Mouse (Mus musculus) hindbrain, embryonic 14.5 days (tissue): Measurements from ENCODE around the gene Lias. TPM values are rescaled to one million over a fixed set of nuclear protein-coding genes. Genes with fewer than 3 reads are reported as not detected.

ENCODE experiments used
- polyA plus RNA-seq: library from polyadenylated mRNA; unstranded; fragments of >200 nt; fragmentation: Nextera tagmentation; extraction: Ambion mirVana; gene quantifications from 2 replicates; pipeline ENCODE4 v1.2.1, GENCODE M21; 2014

The Lias gene
- polyA plus RNA-seq, 1 experiment from 2014 or later, result 55.6 TPM

Other genes with a start within 250 kb of the Lias start
- 14.5 and 15.7 TPM in 2 replicates for gene Wdr19, start 191.8 kb upstream of the Lias start, polyA plus RNA-seq
- 33.4 and 37.4 TPM in 2 replicates for gene Rfc1, start 55.8 kb upstream of the Lias start, polyA plus RNA-seq
- gene Klb, start 43.2 kb upstream of the Lias start, polyA plus RNA-seq, result 0.09 and 0.16 TPM in 2 replicates
- 592 and 691 TPM in 2 replicates for gene Rpl9, start 53 bp upstream of the Lias start, polyA plus RNA-seq
- gene Ugdh, start 44.5 kb downstream of the Lias start, polyA plus RNA-seq, result 40.2 and 46.5 TPM in 2 replicates
- gene Gm43552, start 101.3 kb downstream of the Lias start, polyA plus RNA-seq, result not detected in 2 replicates
- gene Smim14, start 145.7 kb downstream of the Lias start, polyA plus RNA-seq, result 201 and 237 TPM in 2 replicates
- 153 and 159 TPM in 2 replicates for gene Ube2k, start 145.7 kb downstream of the Lias start, polyA plus RNA-seq